Mouse (Mus musculus): ENCODE measurements at regions not wholly inside any gene's neighbourhood (a gene's known extent, or its start where the extent isn't known, plus 50 kb on each side); places are given as distances from the start of the nearest gene placed in this dataset.

DNA sequence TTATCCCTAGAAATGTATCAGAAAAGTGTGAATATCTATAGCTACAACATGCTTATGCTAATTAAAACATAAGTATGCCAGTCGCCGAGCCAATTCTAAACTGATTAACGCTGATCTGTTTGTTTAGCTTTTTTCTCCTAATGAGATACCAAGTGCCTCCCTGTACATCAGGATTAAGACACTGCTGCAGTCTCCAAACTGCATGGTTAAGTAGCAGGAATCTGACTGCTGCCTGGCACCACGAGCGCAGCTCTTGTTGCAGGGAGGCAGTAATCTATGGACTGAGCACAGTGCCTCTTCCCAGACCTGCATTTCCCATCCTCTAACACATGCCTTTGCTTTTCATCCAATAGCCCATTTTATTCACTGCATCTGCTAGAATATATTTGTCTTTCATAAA is 523.3 kb upstream of the 1700009N14Rik start:
- no peak overlapping the region for H3K4me3 ChIP-seq (ENCODE audit: low read depth, low read length)
- H3K27ac ChIP-seq (ENCODE audit: low read depth), result no peak overlapping the region
- DNase-seq (ENCODE audit: low spot score) (no peak), ATAC-seq (ENCODE audit: insufficient read depth, low read depth) (no peak)
- no peaks in the 10 kb centered on the region for H3K4me1 ChIP-seq (ENCODE audit: control insufficient read depth, insufficient read depth)
- TF ChIP-seq EP300 (IDR thresholded peaks at IDR 0.05; ENCODE audit: low read depth), result no peak
- TF ChIP-seq CTCF (IDR thresholded peaks at IDR 0.05; ENCODE audit: low read depth), result no peak
- H3K9me3 ChIP-seq (replicated peaks; ENCODE audit: control insufficient read depth, low read length), result no peaks in the 10 kb centered on the region
- no peaks in the 10 kb centered on the region for H3K27me3 ChIP-seq (ENCODE audit: control insufficient read depth, insufficient read depth, low read length)
- H3K9ac ChIP-seq (replicated peaks; ENCODE audit: low read depth, low read length), result no peak overlapping the region
- H3K36me3 ChIP-seq (replicated peaks; ENCODE audit: control insufficient read depth, insufficient read depth, low read length), result no peaks in the 10 kb centered on the region
- 81% methylated on average over 5 of the region's 5 CpGs for WGBS
- H3K4me2 ChIP-seq (ENCODE audit: low read depth, low read length), result no peak overlapping the region

DNA sequence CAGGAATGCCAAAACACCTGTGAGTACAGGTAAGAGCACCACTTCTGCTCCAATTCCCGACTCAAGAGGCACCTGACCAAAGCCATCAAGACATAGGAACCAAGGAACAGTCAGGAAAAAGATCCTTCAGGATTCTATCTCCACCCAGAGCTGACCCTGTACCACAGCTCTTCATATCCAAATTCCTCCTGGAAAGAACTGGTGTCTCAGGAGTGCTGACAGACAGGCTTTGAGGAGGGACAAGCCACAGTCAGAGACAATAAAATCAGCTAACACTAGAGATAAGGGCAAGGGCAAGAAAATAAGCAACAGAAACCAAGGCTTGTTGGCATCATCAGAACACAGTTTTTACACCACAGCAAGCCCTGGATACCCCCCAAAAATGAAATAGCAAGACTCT is 496.5 kb upstream of the 1700009N14Rik start:
- DNase-seq (ENCODE audit: low spot score) (no peak), ATAC-seq (ENCODE audit: insufficient read depth, low read depth) (0 out of 2 replicates have a peak, but pooled peaks have one; percentile 57)
- Histone ChIP-seq H3K36me3 (replicated peaks; ENCODE audit: control insufficient read depth, insufficient read depth, low read length) (no peaks in the 10 kb centered on the region), H3K9me3 (replicated peaks; ENCODE audit: control insufficient read depth, low read length) (no peaks in the 10 kb centered on the region), H3K27me3 (ENCODE audit: control insufficient read depth, insufficient read depth, low read length) (no peaks in the 10 kb centered on the region), H3K4me1 (ENCODE audit: control insufficient read depth, insufficient read depth) (0 out of 2 replicates have a peak, but pooled peaks cover 3% of the 10 kb centered on the region), H3K9ac (replicated peaks; ENCODE audit: low read depth, low read length) (no peak overlapping the region), H3K27ac (ENCODE audit: low read depth) (no peak overlapping the region), H3K4me3 (ENCODE audit: low read depth, low read length) (no peak overlapping the region), H3K4me2 (ENCODE audit: low read depth, low read length) (no peak overlapping the region)
- no peak for TF ChIP-seq CTCF (IDR thresholded peaks at IDR 0.05; ENCODE audit: low read depth)
- TF ChIP-seq EP300 (IDR thresholded peaks at IDR 0.05; ENCODE audit: low read depth), result no peak
- WGBS, result 14% methylated on average over 1 of the region's 1 CpGs

DNA sequence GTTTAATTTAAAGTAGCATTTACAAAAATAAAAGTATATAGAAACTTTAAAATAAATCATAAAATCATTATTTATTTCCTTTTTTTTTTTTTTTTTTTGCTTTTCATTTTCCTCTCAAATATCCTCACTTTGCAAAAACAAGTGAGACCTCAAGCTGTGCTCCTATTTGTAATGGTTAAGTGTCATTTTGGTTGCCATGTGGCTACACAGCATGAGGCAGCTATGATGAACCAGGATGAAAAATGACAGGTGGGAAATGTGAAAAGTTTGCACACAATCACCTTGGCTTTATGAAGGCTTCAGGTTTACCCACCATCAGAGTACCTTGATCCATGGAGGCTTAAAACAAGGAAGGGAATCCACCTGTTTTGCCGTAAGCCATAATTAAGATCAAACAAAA is 454.9 kb upstream of the 1700009N14Rik start:
- no peaks in the 10 kb centered on the region for H3K36me3 ChIP-seq (replicated peaks; ENCODE audit: control insufficient read depth, insufficient read depth, low read length)
- no peak overlapping the region for H3K4me2 ChIP-seq (ENCODE audit: low read depth, low read length)
- no peak for ATAC-seq (ENCODE audit: insufficient read depth, low read depth)
- no peaks in the 10 kb centered on the region for H3K4me1 ChIP-seq (ENCODE audit: control insufficient read depth, insufficient read depth)
- no peak overlapping the region for H3K9ac ChIP-seq (replicated peaks; ENCODE audit: low read depth, low read length)
- no peak for TF ChIP-seq CTCF (IDR thresholded peaks at IDR 0.05; ENCODE audit: low read depth)
- TF ChIP-seq EP300 (IDR thresholded peaks at IDR 0.05; ENCODE audit: low read depth), result no peak
- no peak overlapping the region for H3K27ac ChIP-seq (ENCODE audit: low read depth)
- WGBS, result 90% methylated on average over 1 of the region's 1 CpGs
- no peaks in the 10 kb centered on the region for H3K9me3 ChIP-seq (replicated peaks; ENCODE audit: control insufficient read depth, low read length)
- DNase-seq (ENCODE audit: low spot score), result no peak
- no peaks in the 10 kb centered on the region for H3K27me3 ChIP-seq (ENCODE audit: control insufficient read depth, insufficient read depth, low read length)
- H3K4me3 ChIP-seq (ENCODE audit: low read depth, low read length), result no peak overlapping the region
